Mouse (Mus musculus): ENCODE results near the gene Dab2ip.

DNA sequence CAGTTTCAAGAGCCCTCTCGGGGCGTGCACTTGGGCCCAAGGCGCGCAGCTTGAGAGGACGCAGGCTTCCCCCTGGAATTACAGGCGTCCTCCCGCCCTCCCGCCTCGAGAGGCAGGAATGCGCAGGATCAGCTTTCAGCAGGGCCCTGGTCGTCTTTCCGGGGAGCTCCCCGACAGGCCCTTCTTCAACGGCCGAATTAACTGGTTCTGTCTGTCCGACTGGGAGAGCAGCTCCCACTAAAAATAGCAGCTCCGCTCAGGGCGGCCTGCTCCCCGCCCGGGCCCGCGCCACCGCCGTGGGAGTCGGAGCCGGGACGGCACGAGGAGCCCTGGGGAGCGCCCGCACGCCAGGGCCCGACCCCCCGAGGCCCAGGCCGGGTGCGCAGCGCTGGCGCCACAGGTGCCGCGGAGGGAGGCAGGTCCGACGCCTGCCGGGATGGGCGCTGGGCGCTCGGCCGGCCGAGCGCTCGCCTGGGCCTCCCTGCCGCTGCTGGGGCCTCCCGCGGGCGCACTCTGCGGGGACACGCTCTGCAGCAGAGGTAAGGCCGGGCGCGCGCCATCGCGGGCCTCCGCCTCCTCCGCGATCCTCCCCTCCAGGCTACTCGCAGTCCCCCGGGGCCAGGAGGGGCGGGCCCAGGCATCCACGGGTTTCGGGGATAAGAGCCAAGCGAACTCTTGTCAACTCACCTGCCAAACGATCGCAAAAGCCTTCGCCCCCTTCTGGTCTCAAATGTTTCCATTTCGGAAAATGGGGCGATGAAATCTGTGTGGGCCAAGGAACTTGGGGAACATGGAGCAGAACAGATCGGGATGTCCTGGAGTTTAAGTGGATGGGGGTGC, 23.7 kb downstream of the Dab2ip start:
- TF ChIP-seq CTCF (IDR thresholded peaks at IDR 0.05; ENCODE audit: low read depth) (peak; percentile 36), EP300 (IDR thresholded peaks at IDR 0.05; ENCODE audit: low read depth) (no peak)
